Mouse (Mus musculus): Measurements from ENCODE around the gene Tmbim1.

The Tmbim1 gene

DNA sequence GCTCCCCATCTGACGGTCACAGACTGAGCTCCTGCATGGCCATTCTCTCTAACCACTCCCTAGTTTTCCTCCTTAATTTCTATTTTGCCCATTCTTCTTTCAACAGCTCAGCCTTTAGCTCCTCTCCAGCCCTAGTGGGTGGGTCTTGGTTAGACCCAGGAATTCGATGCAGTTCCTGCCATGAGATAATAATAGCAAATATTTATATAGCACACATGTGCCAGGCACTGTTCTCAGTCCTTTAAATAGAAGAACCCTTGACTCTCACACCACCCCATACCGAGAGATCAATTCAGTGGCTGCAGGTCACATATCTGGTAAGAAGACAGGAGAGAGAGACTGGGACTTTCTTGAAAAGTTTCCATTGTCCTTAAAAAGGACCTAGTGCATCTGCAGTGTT, 16.0 kb upstream of the Tmbim1 start:
- no peak for DNase-seq

DNA sequence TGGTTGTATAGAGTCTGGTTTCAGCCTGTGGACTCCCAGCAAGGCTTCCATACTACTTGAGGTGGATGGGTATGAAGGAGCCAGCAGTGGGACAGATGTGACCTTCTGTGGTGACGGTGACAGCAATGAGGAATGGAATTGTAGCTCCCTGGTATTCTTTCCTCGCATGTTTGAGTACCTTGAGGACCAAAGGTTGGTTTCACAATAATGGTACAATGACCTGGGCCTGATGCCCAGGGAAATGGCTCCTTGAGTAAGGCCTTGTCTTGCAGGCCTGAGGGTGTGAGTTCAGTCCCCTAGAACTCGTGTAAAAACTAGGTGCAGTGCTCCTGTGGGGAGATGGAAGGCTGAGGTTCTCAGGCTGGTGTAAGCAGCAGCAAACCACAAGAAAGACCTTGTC, 13.3 kb upstream of the Tmbim1 start:
- DNase-seq = no peak

DNA sequence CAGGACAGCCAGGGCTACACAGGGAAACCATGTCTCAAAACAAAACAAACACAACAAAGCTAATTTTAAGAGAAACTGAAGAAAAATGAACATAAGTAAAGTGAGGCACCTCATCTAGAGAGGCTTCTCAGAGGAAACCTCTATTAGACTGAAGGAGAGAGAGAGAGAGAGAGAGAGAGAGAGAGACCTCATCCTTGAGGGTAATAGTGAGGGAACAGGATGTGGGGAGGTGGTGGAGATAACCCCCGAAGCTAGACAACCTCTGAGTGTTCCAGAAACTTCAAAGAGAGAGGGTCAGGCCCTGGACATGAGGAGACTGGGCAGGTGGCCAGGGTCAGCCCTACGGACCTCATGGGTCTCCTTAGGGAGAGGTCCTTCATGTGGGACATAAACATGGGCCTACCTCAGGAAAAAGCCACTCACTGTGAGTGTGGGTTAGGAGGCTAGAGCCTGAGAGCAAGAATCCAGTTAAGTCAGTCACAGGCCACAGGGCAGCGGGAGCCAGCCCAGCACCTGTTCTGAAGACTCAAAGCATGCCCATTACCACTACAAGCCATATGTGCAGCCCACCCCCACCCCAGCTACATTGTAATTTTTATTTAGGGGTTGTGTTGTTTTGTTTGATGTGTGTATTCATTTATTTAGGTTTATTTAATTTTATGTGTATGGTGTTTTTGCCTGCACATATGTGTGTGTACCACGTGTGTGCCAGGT, 10.8 kb upstream of the Tmbim1 start:
- DNase-seq = no peak

- no peak for DNase-seq
These were observed 9.4 kb upstream of the Tmbim1 start for GRCm38 (mm10) chr1:74314796-74315195.

DNA sequence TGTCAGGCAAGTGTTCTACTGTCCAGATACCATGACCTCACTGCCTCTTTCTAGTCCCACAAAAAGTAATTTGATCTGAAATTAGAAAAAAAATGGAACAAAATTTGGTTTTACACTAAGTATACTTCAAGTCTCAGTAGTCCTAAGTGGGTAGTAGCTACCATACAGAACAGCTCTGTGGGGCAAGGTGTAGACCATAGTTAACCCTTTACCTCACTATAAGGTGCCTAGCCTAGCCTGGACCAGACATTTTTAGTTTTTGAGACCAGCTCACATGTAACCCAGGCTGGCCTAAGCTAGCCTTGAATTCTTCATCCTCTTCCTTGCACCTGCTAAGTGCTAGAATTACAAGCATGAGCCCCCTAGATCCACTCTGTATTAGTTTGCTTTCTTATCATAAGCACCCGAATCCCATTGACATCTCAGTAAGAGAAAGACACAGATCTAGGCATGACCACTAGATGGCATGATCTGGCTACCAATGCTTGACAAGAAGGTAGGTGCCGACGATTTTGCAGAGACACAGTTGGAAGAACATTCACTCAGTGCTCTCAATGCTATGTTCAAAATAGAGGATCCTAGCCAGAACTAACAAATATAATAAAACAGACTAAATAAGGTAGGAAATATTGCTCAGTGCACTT, 7.7 kb upstream of the Tmbim1 start:
- peak; percentile 86 for DNase-seq

DNA sequence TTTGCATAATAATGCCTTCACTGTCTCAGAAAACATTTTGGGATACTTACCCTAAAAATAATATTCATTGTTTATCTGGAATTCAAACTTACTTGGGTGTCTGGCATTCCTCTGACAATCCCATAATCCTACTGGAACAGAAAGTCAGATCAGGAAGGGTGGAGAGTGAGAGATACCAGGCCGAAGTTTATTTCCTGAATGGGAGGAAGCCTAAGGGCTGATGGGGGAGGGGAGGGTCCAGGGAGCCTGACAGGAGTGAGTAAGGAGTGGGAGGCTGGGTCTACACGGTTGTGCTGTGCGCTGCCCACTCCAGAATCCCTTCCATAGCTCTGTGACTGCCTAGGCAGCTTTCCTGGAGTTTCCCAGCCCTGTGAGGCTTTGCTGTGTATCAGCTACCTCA, 4.3 kb upstream of the Tmbim1 start:
- DNase-seq = no peak

DNA sequence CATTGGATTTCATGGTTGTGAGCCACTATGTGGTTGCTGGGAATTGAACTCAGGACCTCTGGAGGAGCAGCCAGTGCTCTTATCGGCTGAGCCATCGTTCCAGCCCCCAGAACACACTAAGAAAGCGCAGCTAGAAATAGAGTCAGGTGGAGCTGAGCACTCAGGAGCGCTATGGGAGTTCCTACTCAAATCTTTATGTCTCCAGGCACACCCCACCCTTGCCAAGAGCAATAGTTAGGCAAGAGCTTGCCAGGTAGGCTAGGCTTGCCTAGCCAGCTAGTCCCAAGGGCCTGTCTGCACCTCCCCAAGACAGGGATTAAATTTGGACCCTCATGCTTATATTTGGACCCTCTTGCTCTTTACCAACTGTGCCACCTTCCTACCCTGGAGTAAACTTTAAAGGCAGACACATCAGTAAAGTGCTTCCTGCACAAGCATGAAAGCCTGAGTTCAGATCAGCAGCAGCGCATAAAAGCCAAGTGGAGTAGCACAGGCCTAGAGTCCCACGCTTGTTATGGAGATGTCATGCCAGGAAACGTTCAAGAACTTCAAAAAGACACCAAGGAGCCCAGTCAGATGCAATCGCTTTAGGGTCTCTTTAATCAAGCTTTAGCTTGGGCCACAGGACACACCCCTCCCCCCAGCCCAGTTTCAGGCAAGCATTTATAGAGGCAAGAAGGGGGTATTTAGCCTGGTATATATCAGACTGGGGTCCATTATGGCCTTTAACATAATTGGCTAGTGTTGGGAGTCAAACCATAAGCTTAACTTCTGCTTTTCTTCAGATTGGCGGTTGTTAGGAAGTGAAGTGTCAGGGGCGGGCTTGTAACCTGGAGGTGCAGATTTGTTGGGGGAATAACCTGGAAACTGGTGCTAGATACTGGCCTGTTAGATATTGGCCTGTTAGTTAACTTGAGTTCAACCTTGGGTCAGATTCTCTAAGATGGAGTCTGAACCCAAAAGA, 2.9 kb upstream of the Tmbim1 start:
- DNase-seq = no peak

- no peak for DNase-seq
These were observed 1.7 kb upstream of the Tmbim1 start for GRCm38 (mm10) chr1:74307146-74307545.

DNA sequence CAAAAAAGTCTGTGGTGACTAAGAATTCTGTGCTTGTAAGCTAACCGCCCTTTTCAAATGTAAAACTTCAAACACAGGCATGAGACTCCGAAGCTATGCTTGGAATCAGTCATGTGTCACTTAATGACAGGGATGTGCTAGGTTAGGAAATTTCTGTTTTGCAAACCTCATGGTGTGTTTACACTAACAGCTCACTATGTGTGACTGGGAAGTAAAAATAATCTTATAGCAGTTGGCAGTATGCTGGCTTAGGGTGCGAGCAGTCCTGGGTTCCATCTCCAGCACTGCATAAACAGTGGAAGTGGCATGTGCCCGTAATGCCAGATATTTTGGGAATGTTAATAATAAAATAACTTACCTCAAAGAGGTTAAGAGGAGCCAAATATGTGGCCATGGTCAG, 476 bp downstream of the Tmbim1 start:
- DNase-seq = no peak

DNA sequence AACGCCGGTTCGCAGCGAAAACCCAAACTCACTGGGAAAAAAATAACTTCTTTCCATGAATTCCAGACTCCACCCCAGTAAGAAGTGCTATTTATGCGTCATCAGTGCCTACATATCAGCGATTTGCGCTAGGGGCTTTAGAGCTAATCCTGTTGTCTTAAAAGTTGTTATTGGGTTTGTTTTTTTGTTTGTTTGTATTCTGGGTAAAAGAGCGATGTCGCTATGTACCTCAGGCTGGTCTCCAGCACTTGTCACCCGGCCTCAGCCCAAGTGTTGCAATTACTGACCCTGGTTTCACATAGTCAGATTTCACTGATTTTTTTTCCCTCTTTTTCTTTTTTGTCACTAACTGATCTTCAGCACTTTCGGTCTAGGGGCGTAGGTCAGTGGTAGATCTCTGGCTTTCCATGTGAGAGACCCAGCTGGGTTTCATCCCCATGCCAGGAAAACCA, 1.1 kb downstream of the Tmbim1 start:
- no peak for DNase-seq

GRCm38 (mm10) chr1:74303509-74304338, 1.7 kb downstream of the Tmbim1 start:
- DNase-seq = peak; percentile 68

DNA sequence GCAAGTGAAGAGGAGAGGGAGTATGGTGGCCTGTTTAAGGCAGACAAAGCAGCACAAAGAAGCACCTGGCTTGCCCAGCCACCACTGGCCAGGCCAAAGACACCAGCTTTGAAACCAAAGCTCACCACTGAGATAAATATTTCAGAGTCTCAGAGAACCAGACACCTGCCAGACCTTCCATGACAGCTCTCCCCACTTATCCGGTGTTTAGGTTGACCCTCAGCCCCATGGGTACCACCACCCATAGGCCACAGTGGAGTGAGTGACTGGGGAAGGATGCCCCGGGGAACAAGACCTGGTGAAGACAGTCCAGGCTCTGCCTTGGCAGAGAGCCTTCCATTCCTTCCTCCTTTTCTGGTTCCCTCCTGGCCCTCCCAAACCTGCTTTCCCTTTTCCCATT, 2.6 kb downstream of the Tmbim1 start:
- DNase-seq = no peak

DNA sequence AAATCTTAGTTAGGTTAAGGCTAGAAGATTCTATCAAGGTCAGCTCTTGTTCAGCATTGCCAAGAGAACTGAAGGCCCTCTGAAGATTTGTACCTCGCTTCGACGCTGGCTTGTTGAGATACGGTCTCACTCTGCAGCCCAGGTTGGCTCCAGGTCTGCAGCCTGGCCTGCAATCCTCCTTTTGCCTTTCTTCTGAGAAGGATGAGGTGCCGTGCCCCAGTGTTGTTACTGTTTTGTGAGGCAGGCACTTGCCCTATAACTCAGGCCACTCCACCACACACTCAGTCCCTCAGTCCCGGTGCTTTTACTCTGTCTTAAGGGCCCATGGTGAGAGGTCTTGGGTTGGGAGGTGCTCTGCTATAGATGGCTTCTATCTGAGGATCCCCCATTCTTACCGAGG, 3.2 kb downstream of the Tmbim1 start:
- no peak for DNase-seq

DNA sequence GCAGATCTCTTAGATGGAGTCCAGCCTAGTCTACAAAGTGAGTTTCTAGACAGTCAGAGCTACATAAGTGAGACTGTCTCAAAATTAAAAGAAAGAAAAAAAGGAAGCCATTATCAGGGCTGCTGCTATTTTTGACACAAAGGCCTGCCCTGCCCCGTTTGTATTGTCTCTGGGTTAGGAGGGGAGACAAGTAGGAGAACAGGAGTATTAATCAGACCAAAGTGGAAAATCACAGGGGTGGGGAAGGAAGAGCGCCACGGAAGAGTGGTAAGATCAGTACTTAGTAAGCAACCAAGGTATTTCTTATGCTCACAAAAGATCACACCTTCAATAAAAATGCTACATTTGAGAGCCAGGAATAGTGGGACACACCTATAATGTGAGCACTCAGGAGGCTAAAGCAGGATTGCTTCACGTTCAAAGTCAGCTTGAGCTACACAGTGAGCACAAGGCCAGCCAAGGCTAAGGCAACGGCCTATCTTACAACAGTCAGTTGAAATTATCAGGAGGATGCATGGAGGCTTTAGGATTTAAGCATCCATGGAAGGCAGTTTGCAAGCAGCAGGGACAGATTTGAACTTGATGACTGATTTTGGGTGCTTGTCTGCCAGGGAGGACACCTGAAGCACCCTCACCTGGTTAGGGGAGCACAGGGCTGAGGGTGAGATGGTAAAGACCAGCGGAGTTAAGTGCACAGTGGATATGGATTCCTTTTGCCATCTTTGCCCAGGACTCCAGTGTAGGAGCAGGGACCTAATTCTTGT, 4.9 kb downstream of the Tmbim1 start:
- DNase-seq = no peak

- no peak for DNase-seq
These were observed 6.4 kb downstream of the Tmbim1 start for GRCm38 (mm10) chr1:74298996-74299395.

GRCm38 (mm10) chr1:74298157-74298750, 7.2 kb downstream of the Tmbim1 start:
- no peak for DNase-seq

- DNase-seq = no peak
These were observed 8.2 kb downstream of the Tmbim1 start for GRCm38 (mm10) chr1:74297269-74297668.

- DNase-seq = no peak
These were observed 8.9 kb downstream of the Tmbim1 start for GRCm38 (mm10) chr1:74296477-74296876.

- peak; percentile 92 for DNase-seq
These were observed 9.8 kb downstream of the Tmbim1 start for GRCm38 (mm10) chr1:74295456-74296171.

DNA sequence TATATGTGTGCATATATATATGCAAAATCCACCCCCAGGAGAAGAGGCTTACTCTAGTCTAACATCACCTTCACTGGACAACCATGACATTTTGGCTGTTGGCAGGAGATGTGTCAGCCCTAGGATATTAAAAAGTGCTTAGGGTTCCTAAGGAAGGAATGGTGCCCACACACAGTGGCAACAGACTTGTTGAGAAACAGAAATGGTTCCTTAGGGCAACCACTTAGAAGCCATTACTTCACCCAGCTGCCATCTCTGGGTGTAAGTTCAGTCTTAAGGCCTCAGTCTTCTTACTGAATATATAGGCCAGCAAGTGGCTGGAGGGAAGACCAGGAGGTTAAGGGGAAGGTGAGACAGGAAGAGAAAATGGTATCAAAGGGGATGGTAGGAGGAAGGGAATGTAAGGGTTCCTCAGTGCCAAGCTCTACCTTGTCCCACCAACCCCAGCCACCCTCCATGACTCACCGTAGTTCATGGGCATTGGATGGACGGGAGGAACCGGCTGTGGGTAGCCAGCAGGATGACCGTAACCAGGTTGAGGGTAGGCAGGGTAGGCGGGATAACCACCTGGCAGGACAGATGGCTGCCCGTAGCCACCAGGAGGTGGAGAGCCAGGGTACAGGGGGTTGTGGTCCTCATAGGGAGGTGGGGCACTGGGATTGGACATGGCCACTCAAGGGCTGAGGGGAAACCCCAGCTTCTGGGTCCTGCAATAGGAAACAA, 10.5 kb downstream of the Tmbim1 start:
- no peak for DNase-seq
